Mouse (Mus musculus): ENCODE data around the gene Kat5.
A peak's percentile ranks its signal among the peaks of the same experiment; 100 is the strongest.

Gene Kat5

DNA sequence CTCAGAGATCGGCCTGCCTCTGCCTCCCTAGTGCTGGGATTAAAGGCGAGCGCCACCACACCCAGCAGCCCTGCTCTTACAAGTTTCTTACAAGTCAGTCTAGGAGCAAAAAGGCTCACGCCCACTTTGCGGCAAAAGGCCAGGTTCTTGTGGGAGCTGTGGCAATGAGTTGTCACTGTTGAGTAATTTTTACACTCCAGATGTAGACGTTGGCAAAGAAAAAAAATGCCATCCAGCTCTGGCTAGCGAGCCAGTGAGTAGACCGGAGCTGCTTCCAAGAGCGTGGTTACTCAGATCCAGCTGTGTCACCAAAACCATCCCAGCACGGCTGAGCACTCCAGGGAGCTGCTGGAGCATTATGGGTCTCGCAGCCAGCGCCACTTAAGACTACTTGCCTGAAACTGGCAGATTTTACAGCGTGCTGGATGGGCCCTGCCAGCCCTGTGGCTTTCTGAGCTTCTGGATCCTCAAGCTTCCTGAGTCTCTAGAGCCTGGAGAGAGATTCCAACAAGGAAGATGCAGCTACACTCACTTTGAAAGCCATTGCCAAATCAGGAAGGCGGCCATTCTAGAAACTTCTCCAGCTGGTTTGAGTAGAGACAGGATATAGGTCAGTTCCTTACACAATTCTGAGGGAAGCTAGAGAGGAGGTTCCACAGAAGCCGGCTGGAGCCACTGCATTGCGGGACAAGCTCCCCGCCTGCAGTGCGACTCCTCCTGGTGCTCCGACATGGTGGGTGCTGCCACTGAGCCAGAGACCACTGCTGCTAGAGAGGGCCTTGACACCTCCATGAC, 37.5 kb downstream of the Kat5 start:
- DNase-seq (ENCODE audit: extremely low spot score, low read depth, low spot score): no peak

DNA sequence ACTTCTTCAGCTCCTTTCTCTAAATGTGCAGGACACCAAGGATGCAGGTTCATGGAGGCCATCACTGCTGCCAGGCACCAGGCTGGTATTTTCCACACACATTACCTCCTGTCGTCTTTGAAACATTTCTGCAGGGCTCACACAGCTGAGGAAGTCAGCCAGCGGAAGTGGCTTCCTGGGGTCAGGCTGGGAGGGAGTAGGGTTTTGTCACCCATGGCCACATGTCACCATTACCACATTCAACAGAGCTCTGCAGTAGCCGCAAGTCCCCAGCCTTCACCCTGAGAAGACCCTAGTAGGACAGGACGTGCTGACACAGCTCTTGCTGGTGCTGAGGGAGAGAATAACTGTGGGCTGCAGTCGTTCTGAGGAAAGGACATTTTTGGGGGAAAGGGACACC, 38.2 kb downstream of the Kat5 start:
- DNase-seq (ENCODE audit: extremely low spot score, low read depth, low spot score): no peak

DNA sequence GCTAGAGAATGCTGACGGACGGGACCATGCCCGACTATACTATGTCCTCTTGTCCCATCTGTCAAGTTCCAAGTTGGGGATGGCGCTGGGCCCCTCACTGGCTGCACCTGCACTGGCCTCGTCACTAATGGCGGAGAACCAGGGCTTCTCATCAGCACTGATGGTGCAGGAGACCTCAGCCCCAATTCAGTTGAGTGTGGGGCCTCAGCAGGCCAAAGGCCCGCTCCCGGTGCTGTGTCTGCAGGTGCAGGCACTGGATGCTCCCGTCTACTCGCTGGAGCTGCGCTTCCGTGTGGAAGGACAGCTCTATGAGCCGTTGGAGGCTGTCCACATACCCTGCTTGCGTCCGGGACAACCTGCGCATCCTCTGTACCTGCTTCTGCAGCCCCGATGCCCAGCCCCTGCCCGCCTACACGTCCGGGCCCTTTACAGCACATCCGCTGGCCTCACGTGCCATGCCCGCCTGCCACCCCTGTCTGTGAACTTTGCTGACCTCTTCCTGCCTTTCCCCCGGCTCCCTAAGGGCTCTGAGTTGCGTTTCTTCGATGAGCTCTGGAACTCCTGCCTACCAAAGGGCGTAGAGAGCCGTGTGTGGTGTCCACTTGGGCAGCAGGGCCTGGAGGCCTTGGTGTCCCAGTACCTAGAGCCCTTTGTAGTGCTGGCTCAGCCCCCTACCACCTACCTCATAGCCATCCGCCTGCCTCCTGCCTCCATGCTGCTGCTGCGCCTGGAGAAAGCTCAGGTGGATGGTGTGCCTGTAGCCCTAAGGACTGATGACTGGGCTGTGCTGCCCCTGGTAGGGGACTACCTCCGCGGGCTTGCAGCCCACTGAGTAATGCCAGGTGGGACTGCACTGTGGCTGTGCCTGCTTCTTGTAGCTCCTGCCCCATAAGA, 39.4 kb downstream of the Kat5 start:
- no peak for DNase-seq (ENCODE audit: extremely low spot score, low read depth, low spot score)

DNA sequence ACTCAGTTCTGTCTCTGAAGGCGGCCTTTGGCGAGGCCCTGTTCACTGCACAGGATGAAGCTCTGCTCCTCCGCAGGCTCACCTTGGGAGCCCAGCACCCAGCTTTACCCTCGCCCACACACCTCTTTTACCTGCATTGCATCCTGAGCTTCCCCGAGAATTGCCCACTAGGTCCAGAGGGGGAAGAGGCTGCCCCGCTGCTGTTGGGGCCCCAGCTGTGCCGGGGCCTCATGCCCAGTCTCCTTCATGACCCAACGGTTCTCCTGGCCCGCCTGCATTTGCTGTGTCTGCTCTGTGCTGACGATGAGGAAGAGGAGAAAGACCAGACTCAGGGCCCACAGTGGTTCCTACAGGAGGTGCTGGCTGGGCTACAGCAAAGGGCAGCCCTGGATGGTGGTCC, 40.5 kb downstream of the Kat5 start:
- no peak for DNase-seq (ENCODE audit: extremely low spot score, low read depth, low spot score)

DNA sequence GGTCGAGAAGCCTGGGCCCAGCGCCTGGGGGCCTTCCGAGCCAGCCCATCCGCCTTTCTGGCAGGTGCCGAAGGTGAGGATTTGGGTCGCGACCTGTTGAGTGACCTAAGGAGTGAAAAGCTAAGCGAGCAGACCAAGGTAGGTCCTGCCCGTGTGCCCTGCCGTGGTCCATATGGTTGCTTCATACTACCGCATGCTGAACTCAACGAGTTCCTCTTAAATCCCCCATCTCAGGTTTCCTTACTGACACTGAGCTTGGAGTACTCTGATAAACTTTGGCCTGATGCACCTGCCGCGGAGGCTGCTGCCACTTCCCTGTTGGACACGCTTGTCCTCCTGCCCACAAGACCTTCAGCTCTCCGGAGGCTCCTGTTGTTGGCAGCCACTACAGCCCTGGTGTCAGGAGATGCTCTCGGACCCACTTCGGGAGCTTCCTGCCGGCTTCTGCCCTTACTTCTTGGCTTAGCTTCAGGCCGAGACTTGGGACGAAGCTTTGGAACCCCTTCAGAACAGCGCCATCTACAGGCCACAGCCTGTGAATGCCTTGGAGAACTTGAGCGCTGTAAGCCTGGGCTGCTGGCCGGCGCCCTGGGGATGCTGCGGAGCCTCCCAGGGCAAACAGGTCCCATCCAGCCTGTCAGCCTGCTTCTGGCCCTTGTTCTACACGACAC, 41.4 kb downstream of the Kat5 start:
- peak; percentile 82 for DNase-seq (ENCODE audit: extremely low spot score, low read depth, low spot score)

DNA sequence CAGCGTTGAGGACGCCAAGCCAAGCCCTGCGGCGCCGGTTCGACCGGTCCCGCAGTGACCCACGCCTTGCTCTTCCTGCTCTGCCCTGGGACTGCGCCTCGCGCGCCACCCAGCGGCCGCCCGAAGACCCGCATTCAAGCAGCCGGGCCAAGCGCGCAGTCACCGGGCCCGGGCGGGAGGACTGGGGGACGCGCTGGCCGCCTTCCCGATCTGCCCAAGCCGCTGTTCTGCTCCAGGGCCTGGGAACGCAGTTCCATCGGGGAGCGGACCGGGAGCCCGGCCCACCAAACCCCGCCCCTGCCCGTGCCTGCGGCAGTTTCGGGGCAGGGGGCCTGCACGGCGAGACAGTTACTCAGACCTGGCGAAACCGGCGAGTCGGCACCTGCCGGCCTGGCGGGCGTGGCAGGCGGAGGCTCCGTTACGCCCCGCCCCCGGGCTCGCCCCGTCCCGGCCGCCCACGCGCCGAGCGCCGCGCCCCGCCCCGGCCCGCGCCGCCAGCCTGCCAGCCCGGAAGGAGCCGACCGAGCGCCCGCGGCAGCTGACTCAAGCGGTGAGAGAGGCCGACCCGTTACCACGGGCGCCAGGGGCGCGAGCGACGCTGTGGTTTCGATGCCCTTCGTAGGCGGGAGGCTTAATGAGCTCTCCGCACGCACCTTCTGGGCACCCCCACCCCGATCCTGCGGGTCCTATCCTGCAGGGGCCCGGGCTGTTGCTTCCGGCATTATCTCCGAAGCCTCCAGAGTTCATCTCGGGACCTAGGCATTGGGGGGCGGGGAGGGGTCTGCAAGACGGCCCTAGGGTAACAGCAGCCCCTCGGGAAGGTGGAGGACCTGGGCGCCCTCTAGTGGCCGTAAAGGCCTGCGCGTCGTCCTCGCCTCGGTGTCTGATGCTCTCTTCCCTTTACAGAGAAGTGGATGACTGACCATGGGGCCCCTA, 42.2 kb downstream of the Kat5 start, which contains the start of gene Ap5b1:
Ap5b1 (plus strand) TSS at position 492 of the 936 bp plus-strand sequence.
- DNase-seq (ENCODE audit: extremely low spot score, low read depth, low spot score): peak; percentile 57

DNA sequence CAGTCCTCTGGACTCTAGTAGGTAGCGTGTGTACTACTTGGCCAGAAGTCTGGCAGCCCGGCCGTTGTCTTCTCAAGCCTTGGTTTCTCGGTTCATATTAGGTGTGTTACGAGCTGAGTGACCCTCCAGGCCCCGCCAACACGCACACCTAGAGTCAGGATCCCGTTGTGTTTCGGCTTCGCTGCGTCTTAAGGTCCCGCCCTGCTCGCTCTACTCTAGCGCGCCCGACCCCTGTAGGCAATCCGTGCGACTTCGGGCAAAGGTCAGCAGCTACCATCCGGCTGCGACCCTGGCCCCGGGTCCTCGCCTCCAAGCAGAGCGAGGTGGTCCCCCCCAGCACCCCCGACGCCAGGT, 42.9 kb downstream of the Kat5 start:
- no peak for DNase-seq (ENCODE audit: extremely low spot score, low read depth, low spot score)

DNA sequence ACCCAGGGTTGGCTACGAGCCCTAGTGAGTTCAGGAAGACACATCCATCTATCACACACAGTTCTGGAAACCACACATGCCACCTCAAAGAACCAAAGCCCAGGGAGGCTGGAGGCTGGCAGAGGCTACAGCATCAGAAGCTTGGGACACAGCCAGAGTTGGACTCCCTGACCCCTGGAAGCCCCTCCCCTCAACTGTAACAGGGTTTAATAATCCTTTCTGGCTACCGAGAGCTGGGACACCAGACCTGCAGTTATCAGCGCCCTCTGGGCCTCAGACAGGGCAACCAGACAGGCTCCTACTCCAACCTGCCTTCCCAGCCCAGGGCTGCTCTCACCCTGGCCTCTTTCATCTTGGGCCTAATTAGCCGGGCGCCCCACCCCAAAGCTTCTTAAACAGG, 43.7 kb downstream of the Kat5 start:
- no peak for DNase-seq (ENCODE audit: extremely low spot score, low read depth, low spot score)

DNA sequence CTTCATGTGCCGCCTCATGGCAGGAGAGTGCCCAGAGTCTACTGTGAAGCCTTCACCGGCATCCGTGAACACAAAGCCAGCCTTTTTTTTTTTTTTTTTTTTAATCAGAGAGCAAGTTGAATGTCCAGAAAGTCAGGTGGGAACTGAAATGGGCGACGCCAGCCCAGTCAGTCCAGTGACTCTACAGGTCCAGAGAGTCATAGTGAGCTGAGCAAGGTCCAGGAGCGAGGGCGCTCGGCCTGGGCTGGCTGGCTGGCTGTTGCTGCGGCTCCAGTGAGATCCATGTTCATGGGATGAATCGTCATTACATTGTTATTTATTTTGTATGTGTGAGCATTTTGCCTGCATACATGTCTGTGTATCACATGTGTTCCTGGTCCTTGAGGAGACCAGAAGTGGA, 47.3 kb downstream of the Kat5 start:
- no peak for DNase-seq (ENCODE audit: extremely low spot score, low read depth, low spot score)

DNA sequence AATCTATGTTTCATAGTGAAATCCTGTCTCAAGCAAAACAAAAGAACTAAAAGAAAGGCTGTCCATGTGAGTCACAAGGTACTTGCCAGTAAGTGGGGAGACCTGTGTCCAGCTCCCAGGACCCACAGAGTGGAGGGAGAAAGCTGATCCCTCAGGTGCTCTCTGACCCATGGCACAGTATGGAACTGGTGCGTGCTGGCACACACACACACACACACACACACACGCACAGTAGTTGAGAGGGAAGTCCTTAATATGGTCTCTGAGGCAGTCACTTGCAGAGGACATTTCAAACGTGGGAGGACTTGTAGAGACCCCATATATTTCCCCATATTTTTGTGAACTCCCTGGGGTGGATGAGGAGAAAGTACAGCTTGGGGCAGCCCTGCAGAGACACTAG, 48.2 kb downstream of the Kat5 start:
- DNase-seq (ENCODE audit: extremely low spot score, low read depth, low spot score): no peak

DNA sequence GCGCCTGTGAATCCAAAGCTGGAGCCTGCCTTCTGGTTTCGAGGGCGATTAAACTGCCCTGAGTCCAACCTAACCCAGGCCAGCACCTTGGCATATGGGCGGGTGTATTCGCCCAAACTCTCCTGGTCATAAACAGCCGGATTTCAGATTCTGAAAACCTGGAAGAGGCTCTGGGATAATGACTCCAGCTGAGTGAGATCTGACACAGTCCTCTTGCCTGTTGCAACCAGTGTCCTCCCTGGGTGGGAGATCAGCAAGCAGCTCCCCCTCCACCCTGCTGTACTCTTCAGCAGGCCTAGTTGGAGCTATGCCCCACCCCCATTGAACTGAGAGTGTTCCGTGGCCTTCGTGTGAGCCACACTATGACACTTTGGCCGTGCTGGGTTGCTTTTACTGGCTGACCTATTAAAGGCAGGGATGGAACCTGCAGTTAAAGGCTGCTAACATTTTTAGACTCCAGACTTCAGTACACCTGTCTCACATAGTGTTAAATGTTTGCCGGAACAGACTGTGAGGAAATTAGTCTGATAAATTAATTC, 48.7 kb downstream of the Kat5 start:
- DNase-seq (ENCODE audit: extremely low spot score, low read depth, low spot score): no peak

DNA sequence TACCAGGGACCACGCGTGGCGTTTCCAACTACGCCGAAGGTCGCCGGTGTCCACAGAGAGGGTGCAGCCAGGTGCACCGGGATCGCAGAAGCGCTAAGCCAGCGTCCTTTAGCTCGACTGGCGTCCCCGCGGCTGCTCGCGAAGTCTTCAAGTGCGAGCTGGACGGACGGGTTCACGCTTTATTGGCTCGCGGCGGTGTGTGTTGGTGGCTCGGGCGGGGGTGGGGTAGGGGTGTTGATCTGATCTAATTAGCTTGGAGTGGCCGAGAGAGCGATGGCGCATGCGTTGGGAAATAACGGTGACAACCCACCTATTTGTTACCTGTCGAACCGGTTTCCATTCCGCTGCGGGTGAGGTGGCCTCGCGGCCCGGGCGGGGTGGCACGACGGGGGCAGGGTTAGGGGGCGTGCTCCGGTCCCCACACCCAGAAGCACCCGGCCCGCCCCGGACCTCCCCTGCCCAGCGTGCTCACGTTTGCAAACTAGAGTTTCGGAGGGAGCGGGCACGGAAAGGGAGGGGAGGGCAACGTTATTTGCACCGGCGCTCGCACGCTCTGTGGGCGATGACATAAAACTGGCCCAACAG, 49.5 kb downstream of the Kat5 start, which contains the start of gene Ovol1:
Ovol1 (minus strand) TSS at position 190 of the 585 bp plus-strand sequence.
- no peak for DNase-seq (ENCODE audit: extremely low spot score, low read depth, low spot score)

DNA sequence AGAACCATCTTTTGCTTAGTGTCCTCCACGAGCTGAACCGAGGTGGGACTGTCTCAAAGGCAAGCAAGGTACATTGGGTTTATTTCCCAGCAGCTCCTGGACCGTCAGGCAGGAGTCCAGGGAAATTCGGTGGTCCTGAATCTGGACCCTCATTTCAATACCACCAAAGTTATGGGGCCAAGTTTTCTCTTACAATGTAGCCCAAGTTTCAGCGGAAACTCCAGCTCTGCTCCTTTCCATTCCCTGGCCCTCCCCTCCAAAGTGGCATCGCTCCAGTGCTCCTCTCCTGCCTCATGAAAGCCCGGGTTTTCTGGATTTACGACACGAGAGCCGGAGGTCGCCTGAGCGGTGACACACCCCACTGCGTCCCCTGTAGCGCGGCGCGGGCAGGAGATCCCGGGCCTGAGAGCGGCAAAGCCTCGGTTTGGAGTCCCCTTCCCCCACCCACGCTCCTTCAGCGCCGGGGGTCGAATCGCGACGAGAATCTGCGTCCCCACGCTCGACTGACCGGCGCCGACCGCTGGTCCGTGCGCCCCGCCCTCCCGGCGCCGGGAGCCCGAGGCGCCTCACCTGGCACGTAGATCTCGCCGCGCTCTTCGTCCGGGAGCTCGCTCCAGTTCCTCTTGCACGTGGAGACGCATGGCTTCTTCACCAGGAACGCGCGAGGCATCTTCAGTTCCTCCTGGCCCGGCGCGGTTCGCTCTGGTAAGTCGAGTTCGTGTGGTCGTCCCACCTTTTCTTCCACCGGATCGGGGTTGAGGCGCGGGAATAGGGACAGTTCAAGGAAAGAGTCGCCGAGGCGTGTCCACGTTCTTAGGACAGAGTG, 50.2 kb downstream of the Kat5 start:
- no peak for DNase-seq (ENCODE audit: extremely low spot score, low read depth, low spot score)

DNA sequence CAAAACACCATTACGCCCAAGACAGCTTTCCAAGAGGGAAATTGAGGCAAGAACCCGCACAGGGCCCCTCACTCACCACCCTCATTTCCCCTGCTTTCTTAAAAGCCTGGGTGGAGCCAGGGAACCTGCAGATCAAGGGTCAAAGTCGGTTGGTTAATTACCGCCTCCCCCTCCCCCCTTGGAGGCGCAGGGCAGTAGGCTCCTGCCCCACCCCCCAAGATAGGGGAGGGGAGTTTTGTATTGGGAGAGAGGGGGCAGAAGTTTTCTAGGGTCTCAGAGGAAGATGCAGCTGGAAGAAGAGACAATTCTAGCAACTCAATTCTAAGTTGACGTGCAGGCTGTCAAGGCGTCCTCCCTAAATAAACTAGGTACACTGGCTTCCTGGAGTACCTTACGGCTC, 50.8 kb downstream of the Kat5 start:
- no peak for DNase-seq (ENCODE audit: extremely low spot score, low read depth, low spot score)

DNA sequence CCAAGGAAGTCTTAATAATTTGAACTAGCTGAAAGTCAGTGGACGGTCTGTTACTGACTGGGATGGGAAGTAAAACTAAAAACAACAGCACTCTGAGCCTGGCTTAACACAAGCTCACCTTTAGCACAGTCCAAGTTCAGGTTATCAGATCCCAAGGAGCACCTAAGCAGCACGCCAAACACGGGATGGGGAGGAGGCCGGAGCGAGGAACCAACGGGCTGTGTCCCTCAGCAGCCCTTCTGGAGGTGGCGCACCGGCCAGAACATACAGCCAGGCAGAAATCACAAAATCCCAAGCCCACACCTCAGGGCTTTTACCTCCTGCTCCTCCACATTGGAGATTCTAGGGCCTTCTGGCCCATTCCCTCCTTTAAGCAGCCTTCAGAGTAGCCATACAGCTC, 51.3 kb downstream of the Kat5 start:
- no peak for DNase-seq (ENCODE audit: extremely low spot score, low read depth, low spot score)

DNA sequence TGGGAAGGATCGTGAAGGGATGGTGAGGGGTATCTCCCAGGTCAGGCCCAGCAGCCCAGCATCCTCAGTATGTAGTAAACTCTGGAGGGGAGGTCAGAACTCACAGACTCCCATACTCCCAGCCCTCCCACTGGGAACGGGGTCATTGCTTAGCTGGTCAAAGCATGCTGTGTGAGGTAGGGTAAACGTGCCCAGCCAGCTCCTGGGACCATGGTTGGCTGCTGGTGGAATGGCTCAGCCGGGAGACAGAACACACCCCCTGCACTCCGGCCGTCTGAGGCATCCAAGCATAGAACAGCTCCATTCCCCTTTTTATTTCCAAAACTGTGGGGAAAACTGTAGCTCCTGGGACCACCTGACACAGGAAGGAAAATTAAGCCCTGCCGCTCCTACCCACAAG, 51.9 kb downstream of the Kat5 start:
- DNase-seq (ENCODE audit: extremely low spot score, low read depth, low spot score): no peak

DNA sequence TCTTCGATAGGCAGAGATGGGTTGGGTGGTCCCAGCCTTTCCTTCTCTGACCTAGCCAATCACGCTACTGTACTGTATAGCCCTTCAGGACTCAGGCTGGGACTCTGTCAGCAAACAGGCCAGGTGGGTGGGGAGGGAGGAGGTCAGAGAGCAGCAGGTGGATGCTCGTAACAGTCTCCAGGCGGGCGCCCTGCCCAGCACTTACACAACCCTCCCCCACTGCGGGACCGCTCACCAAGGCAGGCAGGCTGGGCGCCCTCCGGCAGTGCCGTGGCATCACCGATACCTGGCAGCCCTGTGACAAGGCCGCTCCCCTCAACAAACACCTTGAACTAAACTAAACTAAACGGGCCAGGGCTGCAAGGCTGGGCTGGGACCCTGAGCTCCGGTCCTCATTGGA, 55.8 kb downstream of the Kat5 start:
- DNase-seq (ENCODE audit: extremely low spot score, low read depth, low spot score): no peak

DNA sequence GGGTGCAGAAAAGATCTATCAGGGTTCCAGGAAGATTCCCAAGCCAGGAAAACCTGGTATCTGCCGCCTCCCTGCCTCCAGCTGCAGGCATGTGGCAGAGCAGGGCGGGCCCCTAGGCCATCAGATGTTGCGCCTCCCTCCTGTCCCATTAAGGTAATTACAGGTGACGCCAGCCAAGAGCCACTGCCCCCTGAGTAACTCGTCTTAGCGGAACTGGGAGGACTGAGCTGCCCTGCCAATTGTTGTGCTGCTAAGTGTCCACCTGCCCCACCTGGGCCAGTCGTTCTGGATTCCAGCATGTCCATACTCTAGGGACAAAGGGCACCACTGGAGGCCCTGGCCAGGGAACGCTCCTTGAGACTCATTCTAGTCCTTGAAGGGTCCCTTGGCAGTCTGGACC, 56.2 kb downstream of the Kat5 start:
- no peak for DNase-seq (ENCODE audit: extremely low spot score, low read depth, low spot score)

Data from hindlimb bud, embryonic 11.5 days (tissue).